In the genomic region with DNA sequence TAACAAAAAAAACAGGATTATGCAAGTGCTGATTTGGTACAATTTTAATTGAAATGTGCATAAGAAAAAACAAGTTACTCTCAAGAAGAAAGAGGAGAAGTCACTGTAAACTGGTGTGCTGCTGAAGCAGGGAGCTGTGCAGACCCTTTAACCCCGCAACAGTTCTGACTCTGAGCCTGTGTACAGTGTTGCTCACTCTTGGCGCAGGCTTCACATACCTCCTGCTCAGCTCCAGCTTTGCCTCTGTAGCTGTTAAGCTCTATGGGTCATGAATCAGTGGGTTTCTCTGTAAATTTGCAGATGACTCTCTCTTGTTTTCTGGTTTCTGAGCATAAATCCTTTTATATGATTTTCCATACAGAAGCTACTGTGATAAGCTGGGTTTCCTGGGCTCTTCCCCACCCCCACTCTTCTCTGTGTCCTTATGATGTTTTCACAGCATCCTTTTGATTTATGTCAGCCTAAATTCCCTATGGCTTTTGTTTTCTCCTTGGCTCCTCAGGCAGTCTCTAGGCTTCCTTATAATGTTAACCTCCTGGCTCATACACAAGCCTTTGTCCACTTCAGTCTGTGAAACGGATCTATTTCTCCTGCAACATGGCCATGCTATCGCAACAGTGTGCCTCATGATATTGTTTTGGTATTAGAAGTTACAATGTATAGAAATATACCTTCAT, we compare ENCODE assay signal across 16 mouse cellular contexts. TPM values are rescaled to one million over a fixed set of nuclear protein-coding genes. Genes with fewer than 3 reads are reported as not detected.
DNase-seq lines count a peak whose midpoint lies in the region; ATAC-seq and TF ChIP-seq lines count a peak whose summit lies in the region.
"Had no signal": no experiment of that assay in that cellular context is flagged by ENCODE, and none has a peak within 500 bp of the region (broad histone marks: within the 10 kb centered on the region; RNA-seq: fewer than 3 reads in every experiment).

No protein-coding gene starts in this region.

- TF ChIP-seq EP300 in heart, adult 2 months (IDR thresholded peaks at IDR 0.05; ENCODE audit: insufficient read depth, low read depth, low read length) = no peak

- DNase-seq in forebrain, embryonic 10.5 days (ENCODE audit: extremely low spot score, low spot score) = no peak
- DNase-seq in neural tube, embryonic 11.5 days (ENCODE audit: low spot score) = peak; percentile 11
- no peak for DNase-seq in neural tube, embryonic 10.5 days (ENCODE audit: extremely low spot score, low spot score)
- no peak for DNase-seq in heart, postnatal 10 days
- no peak for DNase-seq in adipocyte (ENCODE audit: low spot score)
- DNase-seq in heart, adult 2 months = no peak
- DNase-seq: adrenal gland, postnatal 10 days; cerebellum, adult 11 months; kidney, postnatal 14 days; lung, postnatal 36 days; thymus, postnatal 14 days had no signal

- ATAC-seq in forebrain, embryonic 13.5 days = peak; percentile 72; the same call in 1 of the 2 replicates
- ATAC-seq in neural tube, embryonic 11.5 days (ENCODE audit: insufficient read depth, low FRiP score, low TSS enrichment) = no peak
- ATAC-seq in limb, embryonic 13.5 days (ENCODE audit: low FRiP score, low read depth) = peak; percentile 71; the same call in 1 of the 2 replicates
- ATAC-seq: liver, embryonic 12.5 days had no signal

- no peak for TF ChIP-seq POLR2A in heart, adult 2 months (IDR thresholded peaks at IDR 0.05; ENCODE audit: insufficient read depth, low read depth, low read length)

- peaks cover 8% of the 10 kb centered on the region for H3K4me1 ChIP-seq in forebrain, embryonic 13.5 days
- H3K4me1 ChIP-seq in forebrain, embryonic 10.5 days = peaks cover 8% of the 10 kb centered on the region
- no peaks in the 10 kb centered on the region for H3K4me1 ChIP-seq in neural tube, embryonic 11.5 days (ENCODE audit: control insufficient read depth, insufficient read depth, low read length)
- H3K4me1 ChIP-seq in limb, embryonic 13.5 days = peaks cover 11% of the 10 kb centered on the region
- H3K4me1 ChIP-seq in heart, adult 2 months (ENCODE audit: control insufficient read depth, insufficient read depth, low read length) = no peaks in the 10 kb centered on the region
- H3K4me1 ChIP-seq: liver, embryonic 12.5 days had no signal

- intact Hi-C loops in heart, postnatal 10 days (cut with DNase I) = no loop called here
- intact Hi-C loops in heart, adult 2 months (cut with DNase I) = no loop called here

- H3K9ac ChIP-seq in forebrain, embryonic 13.5 days = peak overlapping the region; percentile 46; the same call in 1 of the 2 replicates
- no peak overlapping the region for H3K9ac ChIP-seq in neural tube, embryonic 11.5 days (ENCODE audit: low read length)
- no peak overlapping the region for H3K9ac ChIP-seq in limb, embryonic 13.5 days
- H3K9ac ChIP-seq in heart, adult 2 months (ENCODE audit: low read depth, low read length) = no peak overlapping the region
- H3K9ac ChIP-seq: liver, embryonic 12.5 days had no signal

- no peaks in the 10 kb centered on the region for H3K9me3 ChIP-seq in forebrain, embryonic 13.5 days (replicated peaks)
- H3K9me3 ChIP-seq in forebrain, embryonic 10.5 days = no peaks in the 10 kb centered on the region
- H3K9me3 ChIP-seq in neural tube, embryonic 11.5 days (ENCODE audit: control insufficient read depth, low read length) = no peaks in the 10 kb centered on the region
- H3K9me3 ChIP-seq in limb, embryonic 13.5 days = no peaks in the 10 kb centered on the region
- H3K9me3 ChIP-seq: liver, embryonic 12.5 days had no signal

- no peaks in the 10 kb centered on the region for H3K27me3 ChIP-seq in forebrain, embryonic 13.5 days
- no peaks in the 10 kb centered on the region for H3K27me3 ChIP-seq in forebrain, embryonic 10.5 days (ENCODE audit: poor library complexity, severe bottlenecking)
- H3K27me3 ChIP-seq in neural tube, embryonic 11.5 days (ENCODE audit: control insufficient read depth, insufficient read depth, low read length) = no peaks in the 10 kb centered on the region
- no peaks in the 10 kb centered on the region for H3K27me3 ChIP-seq in limb, embryonic 13.5 days
- no peaks in the 10 kb centered on the region for H3K27me3 ChIP-seq in heart, adult 2 months (ENCODE audit: control insufficient read depth, insufficient read depth, low read length)
- H3K27me3 ChIP-seq: liver, embryonic 12.5 days had no signal

- TF ChIP-seq CTCF in heart, adult 2 months (IDR thresholded peaks at IDR 0.05) = no peak

- WGBS in forebrain, embryonic 13.5 days = 60% methylated on average over 4 of the region's 4 CpGs
- WGBS in forebrain, embryonic 10.5 days = 74% methylated on average over 4 of the region's 4 CpGs
- WGBS in neural tube, embryonic 11.5 days = 45% methylated on average over 4 of the region's 4 CpGs
- WGBS in limb, embryonic 13.5 days = 51% methylated on average over 4 of the region's 4 CpGs
- 86% methylated on average over 4 of the region's 4 CpGs for WGBS in heart, adult 2 months

- no peak overlapping the region for H3K4me2 ChIP-seq in forebrain, embryonic 13.5 days
- no peak overlapping the region for H3K4me2 ChIP-seq in neural tube, embryonic 11.5 days (ENCODE audit: low read depth)
- H3K4me2 ChIP-seq in limb, embryonic 13.5 days (replicated peaks) = no peak overlapping the region
- H3K4me2 ChIP-seq: liver, embryonic 12.5 days had no signal

- no peaks in the 10 kb centered on the region for H3K36me3 ChIP-seq in forebrain, embryonic 13.5 days (ENCODE audit: poor library complexity, severe bottlenecking)
- no peaks in the 10 kb centered on the region for H3K36me3 ChIP-seq in forebrain, embryonic 10.5 days (replicated peaks)
- no peaks in the 10 kb centered on the region for H3K36me3 ChIP-seq in neural tube, embryonic 11.5 days (ENCODE audit: control insufficient read depth, insufficient read depth, low read length)
- H3K36me3 ChIP-seq in limb, embryonic 13.5 days = no peaks in the 10 kb centered on the region
- no peaks in the 10 kb centered on the region for H3K36me3 ChIP-seq in heart, adult 2 months (ENCODE audit: control insufficient read depth, insufficient read depth, low read length)
- H3K36me3 ChIP-seq: liver, embryonic 12.5 days had no signal

- peak overlapping the region; percentile 32 for H3K27ac ChIP-seq in forebrain, embryonic 13.5 days
- no peak overlapping the region for H3K27ac ChIP-seq in forebrain, embryonic 10.5 days
- no peak overlapping the region for H3K27ac ChIP-seq in neural tube, embryonic 11.5 days (ENCODE audit: low read depth, low read length)
- 0 out of 2 replicates have a peak overlapping the region, but pooled peaks have one; percentile 22 for H3K27ac ChIP-seq in limb, embryonic 13.5 days
- no peak overlapping the region for H3K27ac ChIP-seq in heart, adult 2 months
- H3K27ac ChIP-seq: liver, embryonic 12.5 days had no signal

- H3K4me3 ChIP-seq in forebrain, embryonic 13.5 days = no peak overlapping the region
- H3K4me3 ChIP-seq in forebrain, embryonic 10.5 days = no peak overlapping the region
- H3K4me3 ChIP-seq in neural tube, embryonic 11.5 days (ENCODE audit: low read depth, low read length) = no peak overlapping the region
- no peak overlapping the region for H3K4me3 ChIP-seq in limb, embryonic 13.5 days
- H3K4me3 ChIP-seq in heart, adult 2 months = no peak overlapping the region
- H3K4me3 ChIP-seq: liver, embryonic 12.5 days; myocyte had no signal

- H3K79me2 ChIP-seq in heart, adult 2 months (replicated peaks; ENCODE audit: control insufficient read depth, insufficient read depth, low read length) = no peaks in the 10 kb centered on the region

RNA-seq across cellular contexts. Expression of gene Ccser1, which starts 30.1 kb away (rescaled TPM):
- polyA plus RNA-seq in forebrain, embryonic 13.5 days (2015; fragmentation: Nextera tagmentation; extraction: Ambion mirVana) = 21.4 and 22.4 TPM in 2 replicates
- 3.7 and 4.5 TPM in 2 replicates for polyA plus RNA-seq in forebrain, embryonic 10.5 days (2016; fragmentation: Nextera tagmentation; extraction: Ambion mirVana)
- polyA plus RNA-seq in neural tube, embryonic 11.5 days (2014; fragmentation: Nextera tagmentation; extraction: Ambion mirVana) = 8.0 and 11.3 TPM in 2 replicates
- 10.2 and 10.3 TPM in 2 replicates for polyA plus RNA-seq in limb, embryonic 13.5 days (2015; fragmentation: Nextera tagmentation; extraction: Ambion mirVana)
- total RNA-seq in heart, postnatal 10 days (2021) = 1 to 10 TPM; 3.1 to 3.8 TPM
- 1 to 10 TPM in 1 of 2 experiments, under 1 TPM in 1; 0.94 to 1.7 TPM for total RNA-seq in heart, adult 2 months (2021)
- 0.45 and 0.64 TPM in 2 replicates for polyA plus RNA-seq in heart, adult 2 months (2012; rRNA removed)
- total RNA-seq: MEL had no signal

Comparison
In these comparisons a context has a peak if more than half of its experiments do, and no peak if none do; other contexts are left out.
1. H3K27ac ChIP-seq: peak in forebrain, embryonic 13.5 days (single experiment) and limb, embryonic 13.5 days (single experiment); none in forebrain, embryonic 10.5 days (single experiment), neural tube, embryonic 11.5 days (single experiment) and heart, adult 2 months (single experiment).